In genomic region chr9:95149206-95149729, GRCm38 (mm10) we compare ENCODE assay signal across 13 mouse cellular contexts.
DNase-seq lines count a peak whose midpoint lies in the region; ATAC-seq and TF ChIP-seq lines count a peak whose summit lies in the region.
"Had no signal": no experiment of that assay in that cellular context is flagged by ENCODE, and none has a peak within 500 bp of the region (broad histone marks: within the 10 kb centered on the region; RNA-seq: fewer than 3 reads in every experiment).

No protein-coding gene starts in this region.

- no peaks in the 10 kb centered on the region for H3K36me3 ChIP-seq in liver, adult 2 months (ENCODE audit: control insufficient read depth, insufficient read depth, low read length)
- H3K36me3 ChIP-seq in kidney, embryonic 16.5 days (ENCODE audit: insufficient read depth, low read length): no peaks in the 10 kb centered on the region
- H3K36me3 ChIP-seq: forebrain, embryonic 12.5 days; limb, embryonic 13.5 days had no signal

- WGBS in liver, adult 2 months: 83% methylated on average over 10 of the region's 10 CpGs
- WGBS in kidney, embryonic 16.5 days: 77% methylated on average over 10 of the region's 10 CpGs

- H3K4me3 ChIP-seq in liver, adult 2 months (ENCODE audit: insufficient read depth, low read depth, low read length): no peak overlapping the region
- no peak overlapping the region for H3K4me3 ChIP-seq in brown adipose tissue, adult 24 weeks (ENCODE audit: insufficient read depth, low read depth, low read length)
- H3K4me3 ChIP-seq in kidney, embryonic 16.5 days (ENCODE audit: low read length): no peak overlapping the region
- H3K4me3 ChIP-seq: forebrain, embryonic 12.5 days; limb, embryonic 13.5 days; megakaryocyte, embryonic 14.5 days had no signal

- no peak for TF ChIP-seq CTCF in liver, adult 2 months (IDR thresholded peaks at IDR 0.05; ENCODE audit: low read depth, low read length)

- no peak for TF ChIP-seq POLR2A in liver, adult 2 months (IDR thresholded peaks at IDR 0.05; ENCODE audit: extremely low read depth, insufficient read depth, low read length)

- no peak overlapping the region for H3K4me2 ChIP-seq in kidney, embryonic 16.5 days (replicated peaks; ENCODE audit: low read depth, low read length)
- H3K4me2 ChIP-seq: forebrain, embryonic 12.5 days; hindbrain, embryonic 14.5 days; limb, embryonic 13.5 days had no signal

- H3K4me1 ChIP-seq in liver, adult 2 months (ENCODE audit: control insufficient read depth, insufficient read depth, low read length): peaks cover 2% of the 10 kb centered on the region; the same call in 1 of the 2 replicates
- peaks cover 2% of the 10 kb centered on the region; the same call in 1 of the 2 replicates for H3K4me1 ChIP-seq in brown adipose tissue, adult 24 weeks (ENCODE audit: control insufficient read depth, insufficient read depth, insufficient read length, low read length)
- H3K4me1 ChIP-seq in kidney, embryonic 16.5 days (ENCODE audit: insufficient read depth, low read length): no peaks in the 10 kb centered on the region; the same call in 1 of the 2 replicates

- H3K27ac ChIP-seq in liver, adult 2 months (replicated peaks; ENCODE audit: insufficient read depth, low read depth, low read length): peak overlapping the region; percentile 29; the same call in 1 of the 2 replicates
- H3K27ac ChIP-seq in brown adipose tissue, adult 24 weeks (replicated peaks; ENCODE audit: low read depth, low read length): 0 out of 2 replicates have a peak overlapping the region, but pooled peaks have one; percentile 13
- no peak overlapping the region for H3K27ac ChIP-seq in kidney, embryonic 16.5 days (ENCODE audit: low read length)
- H3K27ac ChIP-seq: forebrain, embryonic 12.5 days; hindbrain, embryonic 14.5 days; limb, embryonic 13.5 days had no signal

- peak; percentile 56; the same call in 1 of the 2 replicates for ATAC-seq in kidney, embryonic 16.5 days (ENCODE audit: low FRiP score, low TSS enrichment)

- DNase-seq in embryo, embryonic 10 days (ENCODE audit: low spot score): peak; percentile 4
- DNase-seq in embryo, embryonic 11 days: no peak
- peak; percentile 2 for DNase-seq in liver, adult 2 months (ENCODE audit: extremely low read depth, low read depth, low spot score)
- no peak for DNase-seq in liver
- no peak for DNase-seq in cerebellum, postnatal 10 days
- no peak for DNase-seq in urinary bladder, adult 18-20 months (ENCODE audit: low spot score in 2 of 2)
- DNase-seq: cerebellum, postnatal 25 days had no signal

- H3K79me2 ChIP-seq in liver, adult 2 months (ENCODE audit: control insufficient read depth, insufficient read depth, low read length): no peaks in the 10 kb centered on the region

- no peaks in the 10 kb centered on the region for H3K9me3 ChIP-seq in kidney, embryonic 16.5 days (ENCODE audit: low read length)
- H3K9me3 ChIP-seq: forebrain, embryonic 12.5 days; limb, embryonic 13.5 days; megakaryocyte, embryonic 14.5 days had no signal

- H3K9ac ChIP-seq in liver, adult 2 months (ENCODE audit: low read depth, low read length): no peak overlapping the region
- H3K9ac ChIP-seq in kidney, embryonic 16.5 days (replicated peaks; ENCODE audit: low read length): no peak overlapping the region
- H3K9ac ChIP-seq: forebrain, embryonic 12.5 days; hindbrain, embryonic 14.5 days; limb, embryonic 13.5 days had no signal

- no peaks in the 10 kb centered on the region for H3K27me3 ChIP-seq in liver, adult 2 months (ENCODE audit: control insufficient read depth, insufficient read depth, low read length)
- no peaks in the 10 kb centered on the region for H3K27me3 ChIP-seq in kidney, embryonic 16.5 days (ENCODE audit: insufficient read depth, low read length)
- H3K27me3 ChIP-seq: forebrain, embryonic 12.5 days; limb, embryonic 13.5 days had no signal

Comparison
In these comparisons a context has a peak if more than half of its experiments do, and no peak if none do; other contexts are left out.
1. DNase-seq: peak in embryo, embryonic 10 days (single experiment) and liver, adult 2 months (single experiment); none in embryo, embryonic 11 days (single experiment), liver (single experiment), cerebellum, postnatal 10 days (0 of 2) and urinary bladder, adult 18-20 months (0 of 2).